Mouse (Mus musculus): ENCODE results near the gene Arsg.
A peak's percentile ranks its signal among the peaks of the same experiment; 100 is the strongest.

Gene Arsg

DNA sequence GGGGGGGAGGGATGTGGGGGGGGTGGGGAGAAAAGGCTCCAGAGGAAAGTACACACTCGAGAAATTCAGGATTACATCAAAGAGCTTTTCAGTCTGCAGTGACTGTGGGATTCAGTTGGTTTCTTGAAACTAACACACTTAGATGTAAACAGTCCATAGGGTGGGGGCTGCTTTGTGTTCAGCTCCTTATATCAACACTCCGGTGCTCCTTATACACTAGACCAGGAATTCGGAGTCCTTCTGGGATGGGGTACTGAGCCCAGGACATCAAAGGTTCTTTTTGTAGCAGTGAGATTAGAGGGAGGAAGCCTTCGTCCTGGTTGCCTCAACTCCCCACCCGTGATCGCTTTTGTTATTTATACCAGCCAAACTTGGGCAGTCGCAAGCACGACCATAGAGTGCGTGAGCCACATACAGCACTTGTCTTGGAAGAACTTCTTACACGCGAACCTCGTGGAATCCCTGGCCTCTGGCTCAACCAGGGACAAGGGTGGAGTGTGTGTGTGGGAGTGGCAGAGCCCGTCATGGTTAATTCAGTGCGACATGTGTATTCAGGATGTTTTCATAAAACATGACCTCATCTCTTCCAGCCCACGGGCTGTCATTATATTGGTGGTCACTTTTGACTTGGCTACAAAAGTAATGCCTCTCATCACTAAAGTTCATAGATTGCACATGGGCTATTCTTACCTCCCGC is 73.3 kb downstream of the Arsg start:
- DNase-seq (ENCODE audit: low spot score) = no peak

DNA sequence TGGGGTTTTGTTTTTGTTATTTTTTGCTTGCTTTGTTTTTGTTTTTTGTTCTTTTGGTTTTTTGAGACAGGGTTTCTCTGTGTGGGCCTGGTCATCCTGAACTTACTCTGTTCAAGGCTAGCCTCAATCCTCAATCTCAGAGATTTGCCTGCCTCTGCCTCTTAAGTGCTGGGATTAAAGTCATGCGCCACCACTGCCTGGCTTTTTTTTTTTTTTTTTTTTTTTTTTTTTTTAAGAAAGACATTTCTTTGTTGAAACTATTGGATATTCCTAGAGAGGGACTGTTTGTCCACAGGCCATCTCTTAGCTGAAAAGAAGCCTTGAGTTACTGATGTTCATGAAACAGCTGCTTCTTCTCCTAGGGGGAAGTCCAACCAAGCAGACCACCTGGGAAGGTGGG is 74.5 kb downstream of the Arsg start:
- DNase-seq (ENCODE audit: low spot score) = no peak

DNA sequence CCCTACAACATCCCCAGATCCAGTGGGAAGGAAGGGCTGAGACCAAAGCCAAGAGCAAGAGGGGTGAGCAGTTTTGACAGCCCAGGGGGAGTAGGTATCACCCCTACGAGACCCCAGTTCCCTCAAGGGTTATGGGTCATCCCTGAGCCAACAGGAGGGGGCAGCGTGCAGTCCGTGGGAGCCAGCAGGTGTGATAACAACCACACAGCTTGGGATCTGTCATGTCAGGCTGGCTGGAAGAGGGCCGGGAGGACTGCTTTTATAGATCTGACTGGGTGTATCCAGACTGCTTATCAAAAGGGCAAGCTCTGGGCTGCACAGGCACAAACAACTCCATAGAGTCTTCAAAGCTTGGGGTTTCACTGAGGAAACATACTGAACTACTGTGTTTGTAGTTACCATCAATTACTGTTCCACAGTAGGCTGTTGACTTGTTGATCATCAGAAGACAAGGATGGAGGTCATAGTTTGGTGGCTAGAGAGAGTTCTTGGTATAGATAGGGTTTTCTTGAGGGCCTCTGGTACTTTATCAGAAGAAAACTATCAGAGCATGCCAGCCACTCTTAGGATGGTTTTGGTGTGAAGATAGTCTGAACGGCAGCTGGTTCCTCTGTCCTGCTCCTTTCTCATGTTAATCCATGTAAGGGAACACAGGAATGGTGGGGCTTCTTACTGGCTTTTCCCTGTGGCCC is 76.6 kb downstream of the Arsg start:
- DNase-seq (ENCODE audit: low spot score) = no peak

GRCm38 (mm10) chr11:109553921-109554320 is 80.7 kb downstream of the Arsg start:
- peak; percentile 42 for DNase-seq (ENCODE audit: low spot score)

GRCm38 (mm10) chr11:109554443-109554842 is 81.3 kb downstream of the Arsg start:
- peak; percentile 15 for DNase-seq (ENCODE audit: low spot score)

DNA sequence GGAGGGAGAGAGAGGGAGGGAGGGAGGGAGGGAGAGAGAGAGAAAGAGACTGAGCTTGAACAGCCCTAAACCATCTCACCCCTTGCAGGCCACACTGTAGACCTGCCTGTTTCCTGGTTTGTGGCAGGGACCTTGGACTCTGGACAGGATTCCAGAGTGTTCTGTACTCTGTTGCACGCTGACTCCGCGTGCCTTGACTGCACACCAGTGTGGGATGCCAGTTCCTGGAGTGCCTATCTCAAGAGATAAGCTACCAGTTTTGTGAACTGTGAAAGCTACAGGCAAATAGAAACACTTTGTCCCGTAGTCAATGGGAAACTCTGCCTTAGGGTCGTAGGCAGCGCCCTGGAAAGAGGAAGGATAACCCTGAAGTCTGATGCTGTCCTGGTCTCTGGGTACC is 83.0 kb downstream of the Arsg start:
- no peak for DNase-seq (ENCODE audit: low spot score)

- DNase-seq (ENCODE audit: low spot score) = no peak
Measured at GRCm38 (mm10) chr11:109557419-109557818, 84.2 kb downstream of the Arsg start.

- no peak for DNase-seq (ENCODE audit: low spot score)
Measured at GRCm38 (mm10) chr11:109559241-109559640, 86.1 kb downstream of the Arsg start.

DNA sequence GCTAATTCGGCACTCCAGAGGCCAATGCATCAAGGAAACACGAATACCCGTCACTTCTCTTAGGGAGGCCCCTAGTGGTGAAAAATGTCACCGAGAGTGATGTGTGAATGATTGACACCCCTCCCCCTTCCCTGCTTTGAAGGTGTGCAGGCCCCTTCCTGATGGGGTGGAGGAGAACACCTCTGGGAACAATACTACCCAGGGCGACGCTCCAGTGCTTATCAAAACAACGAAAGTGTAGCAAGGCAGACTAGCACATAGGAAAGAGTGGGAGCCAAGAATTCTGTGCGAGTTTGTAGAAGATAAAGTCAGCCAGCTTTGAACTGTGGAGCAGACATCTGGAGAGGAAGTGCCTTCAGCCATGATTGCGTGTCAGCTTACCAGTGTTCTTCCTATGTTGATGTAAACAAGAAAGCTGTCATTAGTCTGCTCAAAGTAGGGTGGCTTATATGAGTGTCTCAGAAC is 87.7 kb downstream of the Arsg start:
- peak; percentile 77 for DNase-seq (ENCODE audit: low spot score)

DNA sequence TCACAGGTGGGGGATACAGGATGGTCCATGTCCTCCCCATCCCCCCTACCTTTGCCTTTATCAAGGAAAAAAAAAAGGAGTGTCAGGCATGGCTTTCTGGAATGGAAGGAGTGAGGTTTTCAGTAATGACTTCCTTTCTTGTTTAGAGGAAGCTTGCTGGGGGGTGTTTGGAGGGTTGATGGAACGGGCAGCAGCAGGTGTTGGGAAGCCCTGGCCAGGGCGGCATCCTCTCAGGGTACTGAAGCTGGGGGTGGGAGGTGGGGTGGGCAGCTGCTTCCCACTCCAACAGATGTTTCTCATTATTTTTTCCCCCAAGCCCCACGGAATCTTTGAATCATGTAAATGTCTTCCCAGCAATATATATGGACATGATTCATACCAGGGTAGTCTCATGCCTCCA is 88.3 kb downstream of the Arsg start:
- DNase-seq (ENCODE audit: low spot score) = no peak

DNA sequence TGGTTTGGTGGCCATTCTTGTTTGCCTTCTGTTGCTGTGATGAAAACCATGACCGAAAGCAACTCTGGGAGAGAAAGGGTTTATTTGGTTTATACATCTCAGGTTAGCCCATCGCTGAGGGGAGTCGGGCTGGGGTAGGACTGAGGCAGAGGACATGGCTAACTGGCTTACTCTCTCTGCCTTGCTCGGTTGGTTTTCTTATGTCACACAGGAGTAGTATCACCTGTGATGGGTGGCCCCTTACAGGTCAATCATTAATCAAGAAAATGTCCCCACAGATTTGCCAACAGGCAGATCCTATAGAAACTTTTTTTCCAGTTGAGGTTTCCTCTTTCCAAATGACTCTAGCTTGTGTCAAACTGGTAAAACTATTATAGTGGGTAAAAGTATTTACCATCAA is 90.5 kb downstream of the Arsg start:
- DNase-seq (ENCODE audit: low spot score) = no peak

DNA sequence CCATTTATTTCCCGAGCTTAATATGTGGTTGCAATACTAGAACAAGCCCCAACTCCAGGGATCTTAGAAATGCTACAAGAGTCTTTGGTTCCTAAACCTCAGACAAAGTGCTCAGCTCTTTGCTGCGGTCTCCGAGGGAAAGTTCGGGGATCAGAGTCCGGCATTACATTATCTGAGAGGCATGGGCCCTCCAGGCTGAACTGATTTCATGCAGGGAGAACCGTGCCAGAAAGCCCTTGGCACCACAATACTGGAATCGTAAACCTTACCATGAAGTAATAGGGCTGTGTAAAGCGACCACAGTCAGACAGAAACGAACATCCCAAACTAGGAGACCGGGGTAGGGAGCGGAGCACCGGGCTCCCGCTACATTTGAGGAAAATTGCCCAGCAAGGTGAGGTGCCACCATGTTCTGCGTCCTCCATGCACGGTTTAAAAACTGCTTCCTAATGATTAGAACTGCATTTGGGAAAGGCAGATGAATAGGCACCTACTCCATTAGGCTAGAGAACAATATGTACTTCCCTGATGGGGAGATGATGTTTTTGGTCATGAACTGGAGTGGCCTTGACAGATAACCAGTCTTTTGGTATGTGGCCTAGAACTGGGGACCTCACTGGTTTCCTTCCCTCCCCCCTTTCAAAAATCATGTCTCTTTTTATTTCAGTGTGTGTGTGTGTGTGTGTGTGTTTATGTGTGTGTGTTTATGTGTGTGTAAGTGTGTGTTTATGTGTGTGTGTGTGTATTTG is 91.5 kb downstream of the Arsg start:
- no peak for DNase-seq (ENCODE audit: low spot score)

- DNase-seq (ENCODE audit: low spot score) = no peak
Measured at GRCm38 (mm10) chr11:109569007-109569618, 95.9 kb downstream of the Arsg start.

- no peak for DNase-seq (ENCODE audit: low spot score)
Measured at GRCm38 (mm10) chr11:109569809-109570208, 96.6 kb downstream of the Arsg start.

GRCm38 (mm10) chr11:109572051-109572450 is 98.9 kb downstream of the Arsg start:
- no peak for DNase-seq (ENCODE audit: low spot score)

- no peak for DNase-seq (ENCODE audit: low spot score)
Measured at GRCm38 (mm10) chr11:109574604-109575003, 101.4 kb downstream of the Arsg start.

DNA sequence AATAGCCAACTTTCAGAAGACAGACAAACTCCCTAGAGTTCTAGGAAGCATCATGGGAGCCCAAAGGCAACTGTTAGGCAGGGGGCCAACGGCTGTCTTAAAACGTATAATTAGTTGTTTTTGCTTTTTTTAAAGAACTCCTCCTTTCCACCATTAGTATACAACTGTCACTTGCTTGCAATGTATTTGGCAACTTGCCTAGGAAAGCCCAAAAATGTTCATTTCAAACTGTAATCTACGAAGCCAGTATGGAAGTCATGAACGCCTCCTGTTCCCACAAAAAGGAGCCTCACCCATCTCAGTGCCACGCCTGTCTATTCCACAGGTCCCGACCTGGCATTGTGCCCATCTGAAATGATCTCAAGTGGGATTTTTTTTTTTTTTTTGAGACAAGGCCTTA is 102.7 kb downstream of the Arsg start:
- no peak for DNase-seq (ENCODE audit: low spot score)

GRCm38 (mm10) chr11:109578536-109578935 is 105.4 kb downstream of the Arsg start:
- no peak for DNase-seq (ENCODE audit: low spot score)

- no peak for DNase-seq (ENCODE audit: low spot score)
Measured at GRCm38 (mm10) chr11:109579999-109580398, 106.8 kb downstream of the Arsg start.

GRCm38 (mm10) chr11:109583986-109584385 is 110.8 kb downstream of the Arsg start:
- no peak for DNase-seq (ENCODE audit: low spot score)

GRCm38 (mm10) chr11:109584843-109585713 is 111.9 kb downstream of the Arsg start:
- peak; percentile 77 for DNase-seq (ENCODE audit: low spot score)

DNA sequence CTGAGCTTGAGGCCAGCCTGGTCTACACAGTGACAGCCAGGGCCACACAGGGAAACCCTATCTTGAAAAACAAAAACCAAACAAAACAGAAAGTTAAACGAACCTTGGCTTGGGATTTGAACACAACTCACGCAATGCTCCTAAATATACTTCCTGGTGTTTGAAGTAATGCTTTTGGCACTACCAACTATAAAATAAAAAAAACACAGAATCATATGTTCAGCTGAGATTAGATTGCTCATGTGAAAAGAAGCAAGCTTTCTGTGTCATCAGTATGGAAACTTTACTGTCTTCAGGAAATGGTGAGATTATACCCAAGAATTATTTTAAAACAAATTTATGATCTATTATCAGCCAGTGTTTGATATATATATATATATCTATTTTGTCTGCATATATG is 113.2 kb downstream of the Arsg start:
- no peak for DNase-seq (ENCODE audit: low spot score)

All from T-cell, adult 2 months (primary cell).